Mouse (Mus musculus): ENCODE results near the gene Skap1.

DNA sequence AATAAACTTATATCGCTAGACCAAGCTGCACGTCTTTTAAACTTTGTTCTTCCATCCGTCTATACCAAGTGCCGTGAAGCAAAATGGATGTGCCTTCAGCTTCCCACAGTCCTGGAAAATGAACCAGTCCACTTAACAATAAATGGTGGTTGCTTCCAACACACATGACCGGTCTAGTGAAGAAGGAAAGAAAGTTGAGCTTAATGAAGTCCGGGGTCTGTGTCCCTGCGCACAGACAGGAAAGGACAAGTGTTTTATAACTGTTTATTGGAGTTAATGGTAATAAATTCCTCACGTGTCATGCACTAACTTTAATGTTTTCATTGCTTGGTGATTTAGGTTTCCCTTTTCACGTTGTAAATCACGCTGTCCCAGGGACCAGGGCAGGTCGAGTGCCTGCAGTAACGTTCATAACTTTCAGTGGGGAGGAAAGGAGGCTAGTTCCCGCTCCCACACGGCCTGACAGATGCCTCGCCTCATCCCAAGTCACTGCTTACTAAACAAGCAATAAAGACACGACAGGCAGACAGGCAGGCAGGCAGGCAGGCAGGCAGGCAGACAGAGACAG, 222.4 kb downstream of the Skap1 start:
- no peak for TF ChIP-seq CTCF (IDR thresholded peaks at IDR 0.05; ENCODE audit: low read depth)
- TF ChIP-seq EP300 (IDR thresholded peaks at IDR 0.05; ENCODE audit: low read depth): no peak
